Mouse (Mus musculus): ENCODE measurements around the gene Cbfa2t3. TPM values are rescaled to one million over a fixed set of nuclear protein-coding genes. Genes with fewer than 3 reads are reported as not detected.

Gene Cbfa2t3
- polyA plus RNA-seq, 1 experiment from 2014 or later: 2.3 TPM

- 0 out of 2 replicates have a peak overlapping the region, but pooled peaks have one; percentile 35 for H3K27ac ChIP-seq (replicated peaks)
- 78% methylated on average over 5 of the region's 5 CpGs for WGBS
- H3K36me3 ChIP-seq (replicated peaks): no peaks in the 10 kb centered on the region; the same call in 1 of the 2 replicates
- no peak for DNase-seq (ENCODE audit: low spot score)
- H3K4me3 ChIP-seq: peak overlapping the region; percentile 36; the same call in 1 of the 2 replicates
- no peaks in the 10 kb centered on the region for H3K9me3 ChIP-seq
- peaks cover 64% of the 10 kb centered on the region for H3K27me3 ChIP-seq (replicated peaks; ENCODE audit: low read depth, poor library complexity, severe bottlenecking)
- peaks cover 72% of the 10 kb centered on the region for H3K4me1 ChIP-seq
Observed at GRCm38 (mm10) chr8:122698254-122698768, 598 bp downstream of the Cbfa2t3 start.

GRCm38 (mm10) chr8:122697586-122697985 lies 1.3 kb downstream of the Cbfa2t3 start:
- Histone ChIP-seq H3K27ac (replicated peaks) (no peak overlapping the region), H3K27me3 (replicated peaks; ENCODE audit: low read depth, poor library complexity, severe bottlenecking) (peaks cover 68% of the 10 kb centered on the region), H3K9me3 (no peaks in the 10 kb centered on the region), H3K4me3 (0 out of 2 replicates have a peak overlapping the region, but pooled peaks have one; percentile 36), H3K36me3 (replicated peaks) (no peaks in the 10 kb centered on the region; the same call in 1 of the 2 replicates), H3K4me1 (peaks cover 70% of the 10 kb centered on the region)
- WGBS: 75% methylated on average over 6 of the region's 6 CpGs
- no peak for DNase-seq (ENCODE audit: low spot score)

GRCm38 (mm10) chr8:122697181-122697581 lies 1.7 kb downstream of the Cbfa2t3 start:
- Histone ChIP-seq H3K4me1 (peaks cover 66% of the 10 kb centered on the region), H3K27ac (replicated peaks) (no peak overlapping the region), H3K9me3 (no peaks in the 10 kb centered on the region), H3K4me3 (no peak overlapping the region), H3K27me3 (replicated peaks; ENCODE audit: low read depth, poor library complexity, severe bottlenecking) (peaks cover 68% of the 10 kb centered on the region), H3K36me3 (replicated peaks) (no peaks in the 10 kb centered on the region; the same call in 1 of the 2 replicates)
- WGBS: 85% methylated on average over 3 of the region's 3 CpGs
- DNase-seq (ENCODE audit: low spot score): no peak

GRCm38 (mm10) chr8:122695438-122696042 lies 3.4 kb downstream of the Cbfa2t3 start:
- peaks cover 51% of the 10 kb centered on the region for H3K4me1 ChIP-seq
- no peak for DNase-seq (ENCODE audit: low spot score)
- peaks cover 72% of the 10 kb centered on the region for H3K27me3 ChIP-seq (replicated peaks; ENCODE audit: low read depth, poor library complexity, severe bottlenecking)
- no peak overlapping the region for H3K27ac ChIP-seq (replicated peaks)
- H3K4me3 ChIP-seq: no peak overlapping the region
- WGBS: 53% methylated on average over 7 of the region's 7 CpGs
- no peaks in the 10 kb centered on the region; the same call in 1 of the 2 replicates for H3K36me3 ChIP-seq (replicated peaks)
- no peaks in the 10 kb centered on the region for H3K9me3 ChIP-seq

GRCm38 (mm10) chr8:122692152-122692551 lies 6.8 kb downstream of the Cbfa2t3 start:
- Histone ChIP-seq H3K4me3 (no peak overlapping the region), H3K9me3 (no peaks in the 10 kb centered on the region), H3K27me3 (replicated peaks; ENCODE audit: low read depth, poor library complexity, severe bottlenecking) (peaks cover 70% of the 10 kb centered on the region), H3K27ac (replicated peaks) (no peak overlapping the region), H3K36me3 (replicated peaks) (no peaks in the 10 kb centered on the region; the same call in 1 of the 2 replicates), H3K4me1 (peaks cover 29% of the 10 kb centered on the region)
- 80% methylated on average over 8 of the region's 8 CpGs for WGBS
- DNase-seq (ENCODE audit: low spot score): no peak

- no peaks in the 10 kb centered on the region for H3K9me3 ChIP-seq
- no peak overlapping the region for H3K4me3 ChIP-seq
- no peak for DNase-seq (ENCODE audit: low spot score)
- no peaks in the 10 kb centered on the region; the same call in 1 of the 2 replicates for H3K36me3 ChIP-seq (replicated peaks)
- H3K4me1 ChIP-seq: peaks cover 25% of the 10 kb centered on the region
- H3K27me3 ChIP-seq (replicated peaks; ENCODE audit: low read depth, poor library complexity, severe bottlenecking): peaks cover 70% of the 10 kb centered on the region
- H3K27ac ChIP-seq (replicated peaks): no peak overlapping the region
- WGBS: 83% methylated on average over 6 of the region's 6 CpGs
Observed at GRCm38 (mm10) chr8:122691018-122691417, 7.9 kb downstream of the Cbfa2t3 start.

GRCm38 (mm10) chr8:122689315-122689714 lies 9.6 kb downstream of the Cbfa2t3 start:
- peaks cover 78% of the 10 kb centered on the region for H3K27me3 ChIP-seq (replicated peaks; ENCODE audit: low read depth, poor library complexity, severe bottlenecking)
- 93% methylated on average over 1 of the region's 1 CpGs for WGBS
- H3K27ac ChIP-seq (replicated peaks): no peak overlapping the region
- peaks cover 7% of the 10 kb centered on the region for H3K4me1 ChIP-seq
- no peaks in the 10 kb centered on the region for H3K9me3 ChIP-seq
- H3K4me3 ChIP-seq: no peak overlapping the region
- DNase-seq (ENCODE audit: low spot score): no peak
- H3K36me3 ChIP-seq (replicated peaks): no peaks in the 10 kb centered on the region; the same call in 1 of the 2 replicates

- Histone ChIP-seq H3K4me3 (no peak overlapping the region), H3K4me1 (no peaks in the 10 kb centered on the region), H3K9me3 (no peaks in the 10 kb centered on the region), H3K36me3 (replicated peaks) (no peaks in the 10 kb centered on the region), H3K27me3 (replicated peaks; ENCODE audit: low read depth, poor library complexity, severe bottlenecking) (peaks cover 75% of the 10 kb centered on the region), H3K27ac (replicated peaks) (no peak overlapping the region)
- 74% methylated on average over 9 of the region's 9 CpGs for WGBS
- DNase-seq (ENCODE audit: low spot score): no peak
Observed at GRCm38 (mm10) chr8:122686879-122687278, 12.0 kb downstream of the Cbfa2t3 start.

GRCm38 (mm10) chr8:122685097-122685861 lies 13.6 kb downstream of the Cbfa2t3 start:
- no peaks in the 10 kb centered on the region for H3K36me3 ChIP-seq (replicated peaks)
- H3K4me1 ChIP-seq: peaks cover 2% of the 10 kb centered on the region
- no peak overlapping the region for H3K27ac ChIP-seq (replicated peaks)
- H3K4me3 ChIP-seq: no peak overlapping the region
- WGBS: 79% methylated on average over 19 of the region's 19 CpGs
- H3K27me3 ChIP-seq (replicated peaks; ENCODE audit: low read depth, poor library complexity, severe bottlenecking): peaks cover 76% of the 10 kb centered on the region
- DNase-seq (ENCODE audit: low spot score): no peak
- H3K9me3 ChIP-seq: no peaks in the 10 kb centered on the region

- Histone ChIP-seq H3K4me1 (peaks cover 27% of the 10 kb centered on the region), H3K27ac (replicated peaks) (no peak overlapping the region), H3K36me3 (replicated peaks) (no peaks in the 10 kb centered on the region), H3K27me3 (replicated peaks; ENCODE audit: low read depth, poor library complexity, severe bottlenecking) (peaks cover 93% of the 10 kb centered on the region), H3K9me3 (no peaks in the 10 kb centered on the region), H3K4me3 (no peak overlapping the region)
- no peak for DNase-seq (ENCODE audit: low spot score)
- 90% methylated on average over 11 of the region's 11 CpGs for WGBS
Observed at GRCm38 (mm10) chr8:122682820-122683219, 16.1 kb downstream of the Cbfa2t3 start.

GRCm38 (mm10) chr8:122680171-122680570 lies 18.7 kb downstream of the Cbfa2t3 start:
- no peak for DNase-seq (ENCODE audit: low spot score)
- 36% methylated on average over 7 of the region's 7 CpGs for WGBS
- no peak overlapping the region for H3K4me3 ChIP-seq
- peaks cover 93% of the 10 kb centered on the region for H3K27me3 ChIP-seq (replicated peaks; ENCODE audit: low read depth, poor library complexity, severe bottlenecking)
- H3K9me3 ChIP-seq: no peaks in the 10 kb centered on the region
- peaks cover 52% of the 10 kb centered on the region for H3K4me1 ChIP-seq
- H3K36me3 ChIP-seq (replicated peaks): no peaks in the 10 kb centered on the region
- no peak overlapping the region for H3K27ac ChIP-seq (replicated peaks)

- Histone ChIP-seq H3K27ac (replicated peaks) (no peak overlapping the region), H3K9me3 (no peaks in the 10 kb centered on the region), H3K27me3 (replicated peaks; ENCODE audit: low read depth, poor library complexity, severe bottlenecking) (peaks cover 93% of the 10 kb centered on the region), H3K4me3 (no peak overlapping the region), H3K36me3 (replicated peaks) (no peaks in the 10 kb centered on the region), H3K4me1 (peaks cover 57% of the 10 kb centered on the region)
- no peak for DNase-seq (ENCODE audit: low spot score)
- WGBS: 23% methylated on average over 11 of the region's 11 CpGs
Observed at GRCm38 (mm10) chr8:122679325-122679920, 19.5 kb downstream of the Cbfa2t3 start.
